Mouse (Mus musculus): ENCODE data around the gene Hgd. TPM values are rescaled to one million over a fixed set of nuclear protein-coding genes. Genes with fewer than 3 reads are reported as not detected.

The Hgd gene
- polyA plus RNA-seq, 1 experiment from 2014 or later = 0.34 TPM

DNA sequence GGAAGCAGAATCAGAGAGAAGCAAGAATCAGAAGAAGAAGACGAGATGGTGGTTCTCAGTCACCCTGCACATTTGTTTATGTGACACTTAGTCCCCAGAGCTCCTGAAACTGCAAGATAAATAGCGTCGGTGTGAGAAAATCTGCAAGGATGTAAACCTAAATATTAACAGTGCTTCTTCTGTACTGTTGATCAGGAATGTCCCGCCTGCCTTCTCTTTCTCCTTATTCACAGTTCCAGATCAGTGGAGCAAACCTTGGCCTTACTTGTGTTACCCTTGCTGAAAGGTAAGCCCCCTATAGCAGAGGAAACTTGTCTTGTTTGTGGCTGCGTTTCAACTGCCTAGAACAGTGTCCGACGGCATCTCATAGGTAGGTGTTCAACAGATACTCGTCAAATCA is 97.6 kb downstream of the Hgd start:
- H3K27ac ChIP-seq (ENCODE audit: low read length) = no peak overlapping the region
- H3K4me2 ChIP-seq (ENCODE audit: low read length) = no peak overlapping the region
- 83% methylated on average over 8 of the region's 8 CpGs for WGBS
- peaks cover 15% of the 10 kb centered on the region for H3K4me1 ChIP-seq (ENCODE audit: control insufficient read depth, insufficient read depth, low read length)
- H3K4me3 ChIP-seq (ENCODE audit: low read depth, low read length) = no peak overlapping the region
- H3K36me3 ChIP-seq (ENCODE audit: control insufficient read depth, insufficient read depth, low read length) = no peaks in the 10 kb centered on the region
- no peak for ATAC-seq
- H3K9ac ChIP-seq (ENCODE audit: low read depth, low read length) = no peak overlapping the region
- H3K27me3 ChIP-seq (ENCODE audit: control insufficient read depth, insufficient read depth, low read depth, low read length) = no peaks in the 10 kb centered on the region
- 0 out of 2 replicates have a peak, but pooled peaks cover 2% of the 10 kb centered on the region for H3K9me3 ChIP-seq (replicated peaks; ENCODE audit: control insufficient read depth, low read length, poor library complexity, severe bottlenecking)

- 75% methylated on average over 2 of the region's 2 CpGs for WGBS
- Histone ChIP-seq H3K9ac (ENCODE audit: low read depth, low read length) (no peak overlapping the region), H3K4me2 (ENCODE audit: low read length) (no peak overlapping the region), H3K4me3 (ENCODE audit: low read depth, low read length) (no peak overlapping the region), H3K36me3 (ENCODE audit: control insufficient read depth, insufficient read depth, low read length) (no peaks in the 10 kb centered on the region), H3K9me3 (replicated peaks; ENCODE audit: control insufficient read depth, low read length, poor library complexity, severe bottlenecking) (no peaks in the 10 kb centered on the region), H3K4me1 (ENCODE audit: control insufficient read depth, insufficient read depth, low read length) (peaks cover 35% of the 10 kb centered on the region), H3K27me3 (ENCODE audit: control insufficient read depth, insufficient read depth, low read depth, low read length) (no peaks in the 10 kb centered on the region), H3K27ac (ENCODE audit: low read length) (no peak overlapping the region)
- no peak for ATAC-seq
These were observed 100.3 kb downstream of the Hgd start for GRCm38 (mm10) chr16:37680216-37680615.

DNA sequence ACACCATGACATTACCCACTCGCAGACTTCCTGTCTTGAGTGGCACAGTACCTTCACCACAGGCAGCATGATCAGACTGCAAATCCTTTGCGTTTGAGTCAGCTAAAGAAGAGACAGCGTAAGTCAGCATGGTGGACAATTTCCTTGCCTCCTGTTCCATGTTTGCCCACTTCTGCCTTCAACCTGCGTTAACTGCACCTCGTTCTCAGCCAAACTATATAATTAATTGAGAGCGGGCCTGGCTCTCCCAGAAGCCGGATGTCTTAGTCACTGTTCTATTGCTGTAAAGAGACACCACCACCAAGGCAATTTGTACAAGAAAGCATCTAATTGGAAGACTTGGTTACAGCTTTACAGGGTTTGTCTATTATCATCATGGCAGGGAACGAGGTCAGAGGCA is 100.9 kb downstream of the Hgd start:
- Histone ChIP-seq H3K9me3 (replicated peaks; ENCODE audit: control insufficient read depth, low read length, poor library complexity, severe bottlenecking) (no peaks in the 10 kb centered on the region), H3K9ac (ENCODE audit: low read depth, low read length) (no peak overlapping the region), H3K27ac (ENCODE audit: low read length) (no peak overlapping the region), H3K4me3 (ENCODE audit: low read depth, low read length) (no peak overlapping the region), H3K4me2 (ENCODE audit: low read length) (no peak overlapping the region), H3K36me3 (ENCODE audit: control insufficient read depth, insufficient read depth, low read length) (no peaks in the 10 kb centered on the region), H3K4me1 (ENCODE audit: control insufficient read depth, insufficient read depth, low read length) (peaks cover 36% of the 10 kb centered on the region), H3K27me3 (ENCODE audit: control insufficient read depth, insufficient read depth, low read depth, low read length) (no peaks in the 10 kb centered on the region)
- ATAC-seq = no peak
- 75% methylated on average over 8 of the region's 8 CpGs for WGBS

Other genes starting within 250 kb of the Hgd start
- gene Stxbp5l, start 195.2 kb upstream of the Hgd start, polyA plus RNA-seq (2015; fragmentation: Nextera tagmentation; extraction: Ambion mirVana) = 14.4 and 14.6 TPM in 2 replicates
- 31.9 and 35.3 TPM in 2 replicates for gene Gtf2e1, start 40.4 kb upstream of the Hgd start, polyA plus RNA-seq (2015; fragmentation: Nextera tagmentation; extraction: Ambion mirVana)
- gene Rabl3, start 40.3 kb upstream of the Hgd start, polyA plus RNA-seq (2015; fragmentation: Nextera tagmentation; extraction: Ambion mirVana) = 17.2 and 18.8 TPM in 2 replicates
- gene Ndufb4, start 74.3 kb downstream of the Hgd start, polyA plus RNA-seq (2015; fragmentation: Nextera tagmentation; extraction: Ambion mirVana) = 49.1 and 51.7 TPM in 2 replicates
- gene Fstl1, start 196.7 kb downstream of the Hgd start, polyA plus RNA-seq (2015; fragmentation: Nextera tagmentation; extraction: Ambion mirVana) = 69.2 and 74.3 TPM in 2 replicates

Data from midbrain, embryonic 16.5 days (tissue).